Mouse (Mus musculus): Measurements from ENCODE around the gene Clec14a.

- TF ChIP-seq CTCF (IDR thresholded peaks at IDR 0.05; ENCODE audit: low read depth) (no peak), EP300 (IDR thresholded peaks at IDR 0.05; ENCODE audit: low read depth) (no peak)
These were observed 50.0 kb downstream of the Clec14a start for GRCm38 (mm10) chr12:58219078-58219477.
